Mouse (Mus musculus) T-cell, adult 2 months (primary cell): Measurements from ENCODE around the gene 4931428F04Rik.

Experiments used
- DNase-seq: peaks from one replicate; pipeline ENCODE4 v3.0.0; 2022; ENCODE audit warnings: low spot score

The 4931428F04Rik gene

DNA sequence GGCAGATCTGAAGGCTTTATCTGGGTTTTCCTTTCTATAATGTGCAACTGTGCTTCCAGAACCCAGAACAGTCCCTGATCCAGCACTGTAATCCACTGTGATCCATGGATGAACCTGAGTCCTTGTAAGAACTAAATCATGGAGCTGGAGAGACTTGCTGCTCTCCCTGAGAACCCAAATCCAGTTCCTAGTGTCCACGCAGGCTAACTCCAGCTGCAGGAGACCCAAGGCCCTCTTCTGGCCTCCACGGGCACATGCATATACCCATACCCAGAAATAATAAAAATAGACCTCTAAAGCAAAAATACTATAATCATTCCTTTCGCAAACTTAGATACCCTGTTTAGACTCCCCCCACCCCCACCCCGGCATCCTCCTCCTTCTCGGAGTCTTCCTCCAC lies 1.4 kb downstream of the 4931428F04Rik start:
- no peak for DNase-seq

DNA sequence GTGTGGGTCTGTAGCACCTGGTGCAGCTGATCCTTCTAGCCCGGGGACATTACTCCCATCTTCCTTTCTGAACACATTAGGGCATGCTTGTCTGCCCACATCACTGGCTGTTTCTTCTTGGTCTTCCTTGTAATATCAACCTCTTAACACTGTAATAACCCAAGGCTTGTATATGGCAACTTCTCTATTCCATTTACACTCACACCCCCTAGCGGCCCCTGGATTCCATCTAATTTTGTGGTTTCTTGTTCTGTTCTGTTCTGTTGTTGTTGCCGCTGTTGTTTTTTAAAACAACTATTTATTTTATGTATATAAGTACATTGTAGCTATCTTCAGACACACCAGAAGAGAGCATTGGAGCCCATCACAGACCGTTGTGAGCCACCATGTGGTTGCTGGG lies 2.8 kb downstream of the 4931428F04Rik start:
- DNase-seq: no peak

DNA sequence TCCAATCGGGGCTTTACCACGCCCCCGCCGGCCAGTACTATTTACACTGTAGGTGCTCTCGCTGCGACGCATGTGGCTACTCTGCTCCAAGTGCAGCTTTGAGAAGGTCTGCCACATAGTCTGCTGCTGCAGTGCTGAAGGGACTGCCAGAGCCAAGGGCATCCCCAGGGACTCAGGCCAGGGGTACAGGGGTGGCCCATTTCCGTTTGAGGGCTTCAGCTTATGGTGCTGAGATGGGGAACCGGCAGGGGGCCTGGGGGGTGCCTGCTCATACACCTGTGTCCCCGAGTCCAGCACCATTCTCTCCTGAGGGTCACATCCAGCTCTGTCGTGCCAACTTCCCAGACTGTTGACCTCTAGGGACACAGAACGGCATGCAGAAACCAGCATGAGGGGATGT lies 4.2 kb downstream of the 4931428F04Rik start:
- no peak for DNase-seq

DNA sequence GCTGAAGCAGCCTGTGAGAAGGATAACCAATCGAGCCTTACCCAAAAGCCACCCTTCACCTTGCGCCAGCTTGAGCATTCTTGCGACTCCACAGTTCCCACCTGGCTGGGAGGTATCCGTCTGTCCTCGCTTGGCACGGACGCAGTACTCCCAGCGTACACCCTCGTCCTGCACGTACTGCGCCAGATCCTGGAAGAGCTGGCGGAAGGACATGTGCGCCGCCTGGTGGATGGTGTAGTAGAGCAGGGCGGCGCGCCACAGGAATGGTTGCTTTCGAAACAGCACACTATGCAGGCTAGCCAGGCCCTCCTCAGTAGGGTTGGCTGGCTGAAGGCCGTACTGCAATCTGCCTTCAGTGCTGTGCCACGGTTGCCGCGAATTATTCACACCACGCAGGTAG lies 6.6 kb downstream of the 4931428F04Rik start:
- peak; percentile 31 for DNase-seq

DNA sequence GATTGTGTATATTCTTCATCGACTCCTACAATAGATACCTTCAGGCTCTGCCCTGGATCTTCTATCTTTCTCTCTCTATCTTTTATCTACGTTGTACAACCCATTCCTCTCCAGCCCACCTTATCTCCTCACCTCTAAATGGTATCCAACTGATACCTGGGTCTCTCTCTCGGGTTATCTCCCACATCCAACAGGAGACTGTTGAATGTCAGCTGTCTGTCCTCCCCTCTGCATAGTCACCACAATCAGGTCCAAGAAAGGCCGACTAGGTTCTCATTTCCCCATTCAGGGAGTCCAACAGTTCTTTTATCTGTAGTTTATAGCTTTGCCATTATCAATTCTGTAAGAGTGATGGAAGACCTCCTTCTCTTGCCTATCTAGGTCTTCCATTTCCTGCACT lies 7.4 kb downstream of the 4931428F04Rik start:
- DNase-seq: no peak

DNA sequence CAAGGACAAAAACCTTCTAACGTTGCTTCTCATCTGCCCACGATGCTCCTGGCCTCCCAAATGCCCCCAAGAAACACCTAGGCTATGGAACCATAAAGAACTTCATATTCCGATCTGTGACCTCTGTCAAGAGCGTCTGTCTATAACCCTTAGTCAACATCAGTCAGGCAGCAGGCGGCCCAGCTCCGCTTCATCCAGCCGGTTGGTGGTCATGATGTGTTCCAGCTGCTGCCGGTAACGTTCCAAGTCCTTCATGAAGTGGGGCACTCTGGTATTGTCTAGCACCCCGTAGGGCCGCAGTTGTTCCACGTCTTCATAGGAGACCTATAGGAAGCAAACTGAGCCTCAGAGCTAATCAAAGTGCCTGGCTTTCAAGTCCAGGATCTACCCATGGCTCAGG lies 7.8 kb downstream of the 4931428F04Rik start:
- no peak for DNase-seq

DNA sequence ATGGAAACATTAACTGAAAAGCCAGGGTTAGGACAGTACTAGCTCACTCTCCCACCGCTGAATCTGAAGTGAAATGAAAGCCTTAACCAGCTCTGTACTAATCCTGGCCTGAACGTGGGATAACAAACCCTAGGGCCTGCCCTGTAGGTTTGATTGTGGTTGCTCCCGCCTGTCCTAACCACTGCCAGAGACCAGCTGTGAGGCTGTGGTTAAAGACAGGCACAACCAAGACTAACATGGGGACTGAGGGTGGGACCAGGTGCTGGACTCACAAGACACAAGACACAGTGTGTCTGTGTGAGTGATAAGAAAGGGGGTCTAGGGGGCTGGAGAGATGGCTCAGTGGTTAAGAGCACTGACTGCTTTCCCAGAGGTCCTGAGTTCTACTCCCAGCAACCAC lies 9.1 kb downstream of the 4931428F04Rik start:
- no peak for DNase-seq

DNA sequence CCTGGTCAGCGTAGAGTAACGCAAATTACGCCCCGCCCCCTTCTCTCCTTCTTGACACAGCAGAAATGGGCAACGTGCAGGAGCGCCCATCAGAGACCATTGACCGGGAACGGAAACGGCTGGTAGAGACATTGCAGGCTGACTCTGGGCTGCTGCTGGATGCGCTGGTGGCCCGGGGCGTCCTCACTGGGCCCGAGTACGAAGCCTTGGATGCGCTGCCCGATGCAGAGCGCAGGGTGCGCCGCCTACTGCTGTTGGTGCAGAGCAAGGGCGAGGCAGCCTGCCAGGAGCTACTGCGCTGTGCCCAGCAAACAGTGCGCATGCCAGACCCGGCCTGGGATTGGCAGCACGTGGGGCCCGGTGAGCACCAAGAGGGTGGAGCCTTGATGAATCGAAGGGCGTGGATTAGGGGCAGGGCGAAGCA lies 10.7 kb downstream of the 4931428F04Rik start:
- DNase-seq: peak; percentile 56

DNA sequence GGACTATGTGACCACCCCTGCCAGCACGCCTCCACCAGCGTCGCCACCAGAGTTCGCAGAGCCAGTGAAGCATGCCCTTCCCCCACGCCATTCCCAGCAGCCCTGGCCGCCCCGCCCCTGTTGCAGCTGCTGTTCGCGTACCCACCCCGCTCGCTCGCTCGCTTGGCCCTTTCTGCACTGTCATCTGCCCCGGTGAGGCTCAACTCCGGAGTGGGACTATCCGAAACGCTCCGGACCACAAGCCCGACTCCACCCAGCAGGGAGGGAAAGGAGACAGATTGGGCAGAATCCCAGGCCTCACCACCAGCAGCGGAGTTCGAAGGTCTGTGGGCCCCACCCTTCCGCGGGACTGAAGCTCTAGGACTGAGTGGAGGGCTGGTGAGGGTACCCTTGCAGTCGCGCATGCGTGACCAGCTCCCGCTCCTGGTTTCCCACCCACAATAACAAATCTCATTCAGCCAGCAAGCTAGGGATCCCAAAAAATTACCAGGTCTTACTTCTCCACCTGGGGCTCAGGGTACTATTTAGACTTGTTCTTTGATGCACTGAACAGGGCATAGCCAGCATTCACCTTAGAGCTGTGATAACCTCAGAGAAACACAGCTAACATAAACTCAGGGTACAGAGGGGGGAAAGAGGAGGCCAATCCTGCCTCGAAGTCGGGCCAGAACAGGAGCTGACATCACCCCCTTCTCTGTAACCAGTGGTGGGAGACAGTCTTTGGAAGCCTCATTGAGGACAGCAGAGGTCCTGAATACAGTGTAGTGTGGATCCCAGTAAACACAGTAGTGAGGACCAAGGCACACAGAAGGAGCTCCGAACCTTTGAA lies 13.2 kb downstream of the 4931428F04Rik start:
- DNase-seq: no peak

DNA sequence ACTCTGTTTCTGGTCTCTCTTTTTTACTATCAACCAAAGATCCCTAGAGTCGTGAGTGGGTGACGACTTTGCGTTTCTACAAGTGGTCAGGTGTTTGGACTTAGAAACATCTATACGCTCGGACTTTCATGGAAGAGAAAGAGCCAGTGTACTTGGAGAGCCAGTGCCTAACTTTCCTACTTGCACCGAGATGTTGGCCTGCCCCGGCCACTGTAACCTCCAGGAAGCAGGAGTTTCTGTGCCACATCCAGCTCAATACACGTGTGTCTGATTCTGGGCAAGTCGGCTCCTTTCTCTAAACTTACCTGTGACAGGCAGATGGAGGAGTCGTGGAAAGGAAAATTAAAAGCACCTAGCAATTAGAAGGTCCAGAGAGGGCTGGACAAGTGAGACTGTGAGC lies 13.8 kb downstream of the 4931428F04Rik start, which contains the start of gene Nol3:
Nol3 (plus strand) TSS at position 301 of the 400 bp plus-strand sequence.
- no peak for DNase-seq

DNA sequence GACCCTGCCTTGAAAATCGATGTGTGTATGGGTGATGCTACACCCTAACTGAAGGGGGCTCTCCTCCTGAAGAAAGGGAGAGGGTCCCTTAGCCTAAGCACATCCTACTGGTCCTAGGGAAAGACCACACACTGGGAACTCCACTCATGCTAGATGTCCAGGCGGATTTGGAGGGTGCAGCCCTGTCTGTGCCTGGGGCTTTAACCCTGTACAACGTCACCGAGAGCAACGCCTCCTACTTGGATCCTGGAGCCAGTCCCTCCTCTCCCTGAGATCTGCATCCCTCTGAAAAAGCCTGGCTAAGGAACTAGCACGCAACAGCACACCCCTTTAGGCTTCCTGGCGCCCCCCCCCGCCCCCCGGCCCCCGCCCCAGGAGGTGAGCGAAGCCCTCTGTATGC lies 14.3 kb downstream of the 4931428F04Rik start:
- no peak for DNase-seq

DNA sequence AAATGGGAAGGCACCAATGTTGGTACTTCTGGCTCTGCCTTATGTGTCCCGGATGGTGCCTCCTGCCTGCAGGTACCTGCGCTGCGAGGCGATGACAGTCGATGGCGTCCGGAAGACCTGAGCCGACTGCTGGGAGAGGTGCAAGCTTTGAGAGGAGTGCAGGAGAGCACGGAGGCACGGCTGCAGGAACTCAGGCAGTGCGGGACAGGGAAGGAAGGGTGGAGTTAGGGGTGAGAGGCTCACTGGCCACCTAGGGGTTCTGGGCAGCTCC lies 18.8 kb downstream of the 4931428F04Rik start:
- no peak for DNase-seq

DNA sequence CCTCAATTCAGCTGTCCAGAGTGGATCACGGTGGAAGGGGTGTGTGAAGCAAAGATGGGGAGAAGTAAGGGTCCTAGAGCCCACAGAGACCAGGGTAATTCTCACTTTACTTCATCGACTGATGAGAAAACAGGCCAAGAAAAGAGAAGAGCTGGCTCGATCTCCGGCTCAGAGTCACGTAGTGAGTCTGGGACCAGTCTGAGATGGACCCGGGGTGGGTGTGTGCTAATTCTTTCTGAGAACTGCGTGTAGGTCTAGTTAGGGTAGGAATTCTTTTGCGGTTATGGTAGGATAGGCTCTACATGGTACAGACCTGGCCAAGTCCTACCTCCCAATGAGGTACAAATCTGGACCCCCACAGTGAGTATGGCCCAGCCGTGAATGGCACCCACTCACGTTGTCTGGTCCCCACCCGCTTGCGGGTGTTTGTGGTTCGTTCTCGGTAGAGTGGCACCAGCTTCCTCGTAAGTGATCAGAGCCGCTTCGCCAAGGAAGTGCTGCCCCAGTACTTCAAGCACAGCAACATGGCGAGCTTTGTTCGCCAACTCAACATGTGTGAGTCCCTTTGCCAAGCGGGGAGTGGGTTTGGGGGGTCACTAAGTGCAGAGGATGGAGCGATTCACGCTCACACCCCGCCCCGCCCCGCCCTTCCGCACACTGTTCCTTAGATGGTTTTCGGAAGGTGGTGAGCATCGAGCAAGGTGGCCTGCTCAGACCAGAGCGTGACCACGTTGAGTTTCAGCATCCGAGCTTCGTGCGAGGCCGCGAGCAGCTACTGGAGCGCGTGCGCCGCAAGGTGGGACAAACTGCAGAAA lies 19.4 kb downstream of the 4931428F04Rik start:
- peak; percentile 22 for DNase-seq

DNA sequence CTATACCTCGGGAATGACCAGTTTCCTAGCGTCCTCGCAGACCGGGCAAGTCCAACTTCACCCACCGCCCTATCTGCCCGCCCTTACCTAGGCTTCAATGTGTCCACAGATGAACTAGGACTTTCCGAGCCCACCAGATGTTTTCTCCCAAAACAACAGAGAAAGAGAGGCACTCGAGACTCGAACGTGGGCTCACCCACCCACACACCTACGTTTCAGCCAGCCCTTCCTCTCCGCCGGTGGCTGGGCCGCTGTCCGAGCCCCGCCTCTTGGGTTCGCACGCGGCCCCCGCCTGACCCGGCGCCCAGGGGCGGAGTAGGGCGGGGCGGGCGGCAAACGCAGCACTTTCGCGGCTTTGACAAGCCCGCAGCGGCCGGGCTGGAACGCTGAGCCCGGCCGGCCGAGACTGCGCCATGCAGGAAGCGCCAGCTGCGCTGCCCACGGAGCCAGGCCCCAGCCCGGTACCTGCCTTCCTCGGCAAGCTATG lies 20.2 kb downstream of the 4931428F04Rik start, which contains the start of gene Hsf4:
Hsf4 (plus strand) TSS at position 341 of the 487 bp plus-strand sequence.
- peak; percentile 19 for DNase-seq

DNA sequence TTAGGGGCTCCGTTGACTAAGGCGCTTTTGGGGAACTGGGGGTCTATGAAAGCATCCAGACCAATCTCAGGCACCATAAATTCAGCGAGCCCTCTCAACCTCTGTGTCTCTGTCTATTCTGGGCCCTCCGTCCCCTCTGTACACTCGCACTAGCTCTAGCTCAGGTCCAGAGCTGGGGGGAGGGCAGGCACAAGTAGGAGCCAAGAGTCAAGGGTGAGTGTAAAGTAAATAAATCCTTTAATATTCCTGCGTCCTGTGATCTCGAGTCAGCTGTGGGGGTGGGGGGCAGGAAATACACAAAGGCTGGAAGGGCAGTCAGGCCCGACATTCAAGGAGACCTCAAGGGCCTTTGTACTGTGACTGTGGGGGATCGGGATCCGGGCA lies 20.6 kb downstream of the 4931428F04Rik start:
- no peak for DNase-seq

DNA sequence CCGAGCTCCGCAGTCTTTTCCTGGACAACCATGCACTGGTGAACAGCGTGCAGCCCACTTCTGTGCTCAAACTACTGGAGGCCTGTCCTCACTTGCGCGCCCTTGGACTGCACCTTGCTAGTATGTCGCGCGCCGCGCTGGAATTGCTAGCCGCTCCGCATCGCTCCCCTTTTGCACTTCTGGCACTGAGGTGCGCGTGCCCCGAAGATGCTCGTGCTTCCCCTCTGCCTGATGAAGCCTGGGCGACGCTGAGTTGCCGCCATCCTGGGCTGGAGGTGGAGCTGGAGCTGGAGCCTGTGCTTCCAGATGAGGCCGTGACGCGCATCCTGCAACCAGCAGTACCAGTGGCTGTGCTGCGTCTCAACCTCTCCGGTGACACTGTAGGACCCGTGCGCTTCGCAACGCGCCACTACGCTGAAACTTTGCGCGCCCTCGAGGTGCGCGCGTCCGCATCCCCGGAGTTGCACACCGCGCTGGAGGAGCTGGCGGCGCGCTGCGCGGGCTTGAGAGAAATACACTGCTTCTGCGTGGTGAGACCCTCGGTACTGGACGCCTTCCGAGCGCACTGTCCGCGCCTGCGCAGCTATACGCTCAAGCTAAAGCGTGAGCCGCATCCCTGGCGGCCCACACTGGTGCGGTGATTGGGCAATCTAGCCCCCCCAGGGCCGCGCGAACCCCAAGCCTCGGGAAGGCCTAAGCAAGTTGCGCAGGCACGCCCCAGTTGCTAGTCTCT lies 21.2 kb downstream of the 4931428F04Rik start:
- no peak for DNase-seq

DNA sequence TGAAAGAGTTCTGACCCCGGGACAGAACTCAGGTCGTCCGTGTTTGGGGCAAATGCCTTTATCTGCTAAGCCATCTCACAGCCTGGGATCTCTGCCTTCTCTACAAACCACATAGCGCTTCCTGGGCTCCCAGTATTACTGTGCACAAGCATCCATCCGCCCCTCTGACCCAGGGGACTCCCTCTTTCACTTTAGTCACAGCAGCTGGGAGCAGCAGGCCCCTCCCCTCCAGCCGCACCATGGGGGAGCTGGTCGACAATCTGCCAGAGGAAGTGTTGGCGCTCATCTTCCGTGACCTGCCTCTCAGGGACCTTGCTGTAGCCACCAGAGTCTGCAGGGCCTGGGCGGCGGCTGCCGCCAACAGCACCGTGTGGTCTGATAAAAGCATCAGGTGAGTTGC lies 22.9 kb downstream of the 4931428F04Rik start:
- DNase-seq: peak; percentile 12

DNA sequence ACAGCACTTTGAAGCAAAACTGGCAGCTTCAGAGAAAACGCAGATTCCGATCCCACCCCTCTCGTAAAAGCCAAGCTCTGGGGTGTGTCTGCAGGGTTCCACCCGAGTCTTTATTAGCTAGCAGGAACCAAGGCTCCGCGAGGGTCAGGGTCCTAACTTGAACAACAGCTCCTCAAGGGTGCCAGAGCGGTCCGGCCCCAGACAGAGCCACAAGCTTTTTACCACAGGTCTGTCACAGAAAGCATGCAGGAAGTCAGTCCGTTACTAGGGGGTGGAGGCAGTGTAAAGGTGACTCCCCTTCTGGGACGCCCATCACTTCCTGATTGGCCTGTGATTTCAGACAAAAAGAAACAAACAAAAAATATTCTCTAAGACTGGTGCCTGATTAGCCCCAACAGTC lies 24.5 kb downstream of the 4931428F04Rik start:
- peak; percentile 76 for DNase-seq

DNA sequence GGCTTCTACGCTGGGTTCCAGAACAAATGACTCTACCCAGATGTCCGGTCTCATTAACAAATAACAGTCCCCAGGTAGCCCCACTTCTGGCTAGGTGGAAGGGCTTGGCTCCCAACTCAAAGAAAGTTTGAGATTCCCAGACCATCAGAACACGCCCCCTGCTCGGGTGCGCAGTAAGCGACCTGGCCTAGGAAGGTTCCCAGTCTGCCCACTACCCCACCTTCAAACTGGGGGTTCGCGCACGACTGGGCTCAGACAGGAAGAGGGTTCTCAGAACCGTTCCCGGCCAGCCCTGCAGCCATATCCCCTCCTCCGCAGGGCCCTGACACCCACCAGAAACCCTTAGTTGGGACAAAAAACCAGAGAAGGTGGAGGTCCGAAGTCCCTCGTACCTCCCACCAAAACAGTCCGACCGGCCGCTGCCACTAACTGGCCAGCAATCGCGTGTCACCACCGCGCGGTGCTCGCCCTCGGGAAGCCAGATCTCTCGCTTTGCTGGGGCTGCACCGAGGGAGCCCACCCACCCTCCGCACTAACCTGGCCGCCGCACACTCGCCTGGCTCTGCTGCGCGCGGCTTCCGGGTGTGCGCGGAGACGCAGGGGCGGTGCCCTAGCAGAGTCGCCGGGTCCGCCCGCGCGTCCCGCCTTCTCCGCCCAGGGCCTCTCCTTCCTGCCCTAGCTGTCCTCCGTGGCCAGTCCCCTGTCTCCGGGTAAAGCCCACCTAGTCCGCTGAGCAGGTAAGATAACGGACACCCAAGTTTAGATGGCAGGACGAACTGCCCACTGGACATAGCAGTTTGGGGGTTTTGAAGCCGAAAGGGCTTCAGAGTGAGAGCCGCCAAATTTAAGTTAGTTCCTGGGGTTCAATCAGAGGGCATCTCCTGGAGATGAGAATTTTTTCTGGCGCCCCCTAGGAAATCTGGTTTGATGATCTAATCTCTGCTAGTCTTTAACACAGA lies 25.4 kb downstream of the 4931428F04Rik start, which contains the start of the genes Tradd and Fbxl8:
Tradd (minus strand) TSS at position 586 of the 959 bp plus-strand sequence.
Fbxl8 (plus strand) TSS at position 625 of the 959 bp plus-strand sequence.
- DNase-seq: peak; percentile 70

DNA sequence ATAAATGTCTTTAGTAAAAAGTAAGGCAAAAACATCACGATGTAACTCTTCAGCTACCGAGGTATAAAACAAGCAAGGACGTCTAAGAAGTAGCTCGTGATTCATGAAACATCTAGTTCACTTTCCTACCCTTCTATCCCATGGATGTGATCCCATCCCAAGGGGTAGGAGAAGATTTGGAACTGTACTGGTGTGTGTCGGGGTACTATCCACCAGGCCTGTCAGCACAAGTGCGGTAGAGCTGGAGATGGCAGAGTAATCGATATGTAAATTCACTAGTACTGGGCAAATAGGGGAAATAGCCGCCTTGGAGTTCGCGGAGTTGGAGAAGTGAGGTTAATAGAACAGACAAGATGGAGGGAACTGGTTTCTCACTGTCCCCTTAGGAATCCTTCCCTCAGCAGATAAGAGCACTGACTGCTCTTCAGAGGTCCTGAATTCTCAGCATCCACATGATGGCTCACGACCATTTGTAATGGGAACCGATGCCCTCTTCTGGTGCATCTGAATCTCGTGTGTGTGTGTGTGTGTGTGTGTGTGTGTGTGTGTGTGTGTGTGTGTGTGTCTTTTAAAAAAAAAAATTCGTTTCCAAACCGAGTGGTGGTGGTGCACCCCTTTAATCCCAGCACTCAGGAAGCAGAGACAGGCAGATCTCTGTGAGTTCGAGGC lies 26.3 kb downstream of the 4931428F04Rik start:
- DNase-seq: no peak
